Mouse (Mus musculus): ENCODE measurements around the gene Cd244a.

Cd244a gene

DNA sequence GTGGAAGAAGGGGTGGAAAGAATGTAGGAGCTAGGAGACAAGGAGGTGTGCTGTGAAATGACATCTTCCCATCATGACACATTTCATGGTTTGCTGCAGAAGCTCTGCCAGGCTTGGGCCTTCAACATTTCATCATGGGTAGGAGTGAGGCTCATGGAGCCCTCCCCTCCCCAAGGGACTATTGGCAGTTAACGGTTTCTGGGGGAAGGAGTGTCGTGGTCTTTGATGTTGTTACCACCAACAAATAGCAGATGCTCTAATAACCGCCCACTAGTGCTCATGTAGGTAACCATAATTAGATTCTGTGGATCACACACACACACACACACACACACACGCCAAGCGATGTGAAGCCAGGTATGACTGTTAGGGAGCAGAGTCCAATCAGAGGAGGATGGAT is 93.7 kb downstream of the Cd244a start, which contains the start of gene Slamf7:
TSS of gene Slamf7 (minus strand) at position 302 of the 400 bp plus-strand sequence.
- DNase-seq (ENCODE audit: low read depth): no peak

DNA sequence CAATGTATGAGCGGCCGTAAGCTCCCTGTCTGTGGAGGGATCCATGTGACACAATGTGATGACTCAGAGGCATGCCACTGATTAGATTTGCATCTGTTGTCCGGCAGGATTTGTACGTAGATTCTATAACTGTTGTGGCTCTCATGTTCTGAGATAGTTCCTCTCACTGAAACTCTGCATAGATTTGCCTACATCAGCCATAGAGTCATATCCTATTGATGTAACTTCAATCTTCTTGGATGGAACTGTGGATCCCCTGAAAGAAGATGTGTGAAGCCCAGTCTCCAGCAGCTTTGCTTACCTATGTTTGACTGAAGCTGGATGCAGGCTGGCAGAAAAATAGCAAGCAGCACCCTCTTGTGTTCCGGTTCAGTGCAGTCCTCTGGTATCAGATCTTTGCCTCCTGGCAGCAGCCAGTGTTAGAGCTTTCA is 99.6 kb downstream of the Cd244a start:
- no peak for DNase-seq (ENCODE audit: low read depth)
